Mouse (Mus musculus) small intestine, adult 2 months (tissue): Measurements from ENCODE around the gene Rsu1.

Experiments
- CTCF ChIP-seq: fragments of 200-500 bp; IDR thresholded peaks from 2 replicates; pipeline ENCODE4 v1.5.1; 2012; ENCODE audit warnings: low read depth, mild to moderate bottlenecking, control low read depth, inconsistent platforms, low read length, moderate library complexity, mixed read lengths; ENCODE audit not compliant: insufficient replicate concordance, insufficient read length; ENCODE audit errors: extremely low read depth
- POLR2A ChIP-seq: fragments of 200-500 bp; IDR thresholded peaks from 2 replicates; pipeline ENCODE4 v1.6.1; 2012; ENCODE audit warnings: low read depth, mild to moderate bottlenecking, control low read depth, inconsistent platforms, low read length, moderate library complexity

DNA sequence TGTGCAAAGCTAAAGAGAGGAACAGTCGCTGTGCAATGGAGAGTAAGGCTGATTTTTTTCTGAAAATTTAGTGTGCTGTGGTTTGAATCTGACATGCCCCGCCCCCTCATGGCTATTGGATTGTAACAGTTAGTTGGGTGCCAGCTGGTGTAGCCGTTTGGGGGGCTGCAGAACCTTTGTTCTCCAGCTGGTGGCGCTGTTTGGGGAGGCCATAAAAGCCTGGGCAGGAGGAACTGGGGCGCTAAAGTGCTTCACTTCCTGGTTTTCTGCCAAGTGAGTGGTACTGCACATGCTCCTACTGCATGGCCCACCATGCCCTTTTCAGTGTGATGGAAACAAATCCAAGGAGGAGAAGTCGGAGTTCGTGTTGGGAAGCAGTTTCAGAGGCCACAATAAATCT is 4.7 kb upstream of the Rsu1 start:
- peak; percentile 45; the same call in 1 of the 2 replicates for TF ChIP-seq CTCF
- TF ChIP-seq POLR2A = no peak
